Mouse (Mus musculus): Measurements from ENCODE around the gene Ecm2. TPM values are rescaled to one million over a fixed set of nuclear protein-coding genes. Genes with fewer than 3 reads are reported as not detected.

Ecm2 gene
- polyA plus RNA-seq, 1 experiment from 2014 or later: 1.9 TPM

- H3K4me1 ChIP-seq (ENCODE audit: control insufficient read depth, insufficient read depth, low read length): no peaks in the 10 kb centered on the region
- H3K36me3 ChIP-seq (ENCODE audit: control insufficient read depth, insufficient read depth, low read length): no peaks in the 10 kb centered on the region; the same call in 1 of the 2 replicates
- H3K27me3 ChIP-seq (ENCODE audit: control insufficient read depth, insufficient read depth, low read depth, low read length): no peaks in the 10 kb centered on the region
- H3K4me3 ChIP-seq (ENCODE audit: low read depth, low read length): no peak overlapping the region
- H3K9ac ChIP-seq (ENCODE audit: low read depth, low read length): no peak overlapping the region
- 84% methylated on average over 4 of the region's 4 CpGs for WGBS
- no peak for ATAC-seq
- no peaks in the 10 kb centered on the region for H3K9me3 ChIP-seq (replicated peaks; ENCODE audit: control insufficient read depth, low read length, poor library complexity, severe bottlenecking)
- H3K4me2 ChIP-seq (ENCODE audit: low read length): no peak overlapping the region
- H3K27ac ChIP-seq (ENCODE audit: low read length): no peak overlapping the region
Measured at GRCm38 (mm10) chr13:49470319-49470718, 34.3 kb upstream of the Ecm2 start.

- Histone ChIP-seq H3K27ac (ENCODE audit: low read length) (no peak overlapping the region), H3K4me1 (ENCODE audit: control insufficient read depth, insufficient read depth, low read length) (no peaks in the 10 kb centered on the region), H3K27me3 (ENCODE audit: control insufficient read depth, insufficient read depth, low read depth, low read length) (no peaks in the 10 kb centered on the region), H3K4me2 (ENCODE audit: low read length) (no peak overlapping the region), H3K4me3 (ENCODE audit: low read depth, low read length) (no peak overlapping the region), H3K9me3 (replicated peaks; ENCODE audit: control insufficient read depth, low read length, poor library complexity, severe bottlenecking) (no peaks in the 10 kb centered on the region), H3K9ac (ENCODE audit: low read depth, low read length) (no peak overlapping the region), H3K36me3 (ENCODE audit: control insufficient read depth, insufficient read depth, low read length) (no peaks in the 10 kb centered on the region)
- no peak for ATAC-seq
- 73% methylated on average over 4 of the region's 4 CpGs for WGBS
Measured at GRCm38 (mm10) chr13:49470806-49471205, 33.8 kb upstream of the Ecm2 start.

- 61% methylated on average over 4 of the region's 4 CpGs for WGBS
- no peaks in the 10 kb centered on the region for H3K4me1 ChIP-seq (ENCODE audit: control insufficient read depth, insufficient read depth, low read length)
- no peak for ATAC-seq
Measured at GRCm38 (mm10) chr13:49471981-49472675, 32.5 kb upstream of the Ecm2 start.

GRCm38 (mm10) chr13:49472676-49473005, 32.0 kb upstream of the Ecm2 start:
- Histone ChIP-seq H3K36me3 (ENCODE audit: control insufficient read depth, insufficient read depth, low read length) (no peaks in the 10 kb centered on the region), H3K4me2 (ENCODE audit: low read length) (no peak overlapping the region), H3K4me3 (ENCODE audit: low read depth, low read length) (no peak overlapping the region), H3K9me3 (replicated peaks; ENCODE audit: control insufficient read depth, low read length, poor library complexity, severe bottlenecking) (no peaks in the 10 kb centered on the region), H3K9ac (ENCODE audit: low read depth, low read length) (no peak overlapping the region), H3K27me3 (ENCODE audit: control insufficient read depth, insufficient read depth, low read depth, low read length) (no peaks in the 10 kb centered on the region), H3K4me1 (ENCODE audit: control insufficient read depth, insufficient read depth, low read length) (no peaks in the 10 kb centered on the region), H3K27ac (ENCODE audit: low read length) (no peak overlapping the region)
- no peak for ATAC-seq
- 97% methylated on average over 6 of the region's 6 CpGs for WGBS

More at GRCm38 (mm10) chr13:49471981-49472675, 32.5 kb upstream of the Ecm2 start:
- no peak overlapping the region for H3K4me3 ChIP-seq (ENCODE audit: low read depth, low read length)
- no peaks in the 10 kb centered on the region for H3K27me3 ChIP-seq (ENCODE audit: control insufficient read depth, insufficient read depth, low read depth, low read length)
- H3K4me2 ChIP-seq (ENCODE audit: low read length): no peak overlapping the region
- H3K9me3 ChIP-seq (replicated peaks; ENCODE audit: control insufficient read depth, low read length, poor library complexity, severe bottlenecking): no peaks in the 10 kb centered on the region
- H3K9ac ChIP-seq (ENCODE audit: low read depth, low read length): no peak overlapping the region
- no peaks in the 10 kb centered on the region for H3K36me3 ChIP-seq (ENCODE audit: control insufficient read depth, insufficient read depth, low read length)
- H3K27ac ChIP-seq (ENCODE audit: low read length): no peak overlapping the region

- ATAC-seq: no peak
- H3K27me3 ChIP-seq (ENCODE audit: control insufficient read depth, insufficient read depth, low read depth, low read length): no peaks in the 10 kb centered on the region
- H3K4me3 ChIP-seq (ENCODE audit: low read depth, low read length): no peak overlapping the region
- H3K9ac ChIP-seq (ENCODE audit: low read depth, low read length): no peak overlapping the region
- H3K9me3 ChIP-seq (replicated peaks; ENCODE audit: control insufficient read depth, low read length, poor library complexity, severe bottlenecking): no peaks in the 10 kb centered on the region
- 97% methylated on average over 3 of the region's 3 CpGs for WGBS
- H3K4me1 ChIP-seq (ENCODE audit: control insufficient read depth, insufficient read depth, low read length): no peaks in the 10 kb centered on the region
- H3K27ac ChIP-seq (ENCODE audit: low read length): no peak overlapping the region
- no peaks in the 10 kb centered on the region for H3K36me3 ChIP-seq (ENCODE audit: control insufficient read depth, insufficient read depth, low read length)
- H3K4me2 ChIP-seq (ENCODE audit: low read length): no peak overlapping the region
Measured at GRCm38 (mm10) chr13:49477887-49478286, 26.7 kb upstream of the Ecm2 start.

- no peak for ATAC-seq
- Histone ChIP-seq H3K4me3 (ENCODE audit: low read depth, low read length) (no peak overlapping the region), H3K36me3 (ENCODE audit: control insufficient read depth, insufficient read depth, low read length) (no peaks in the 10 kb centered on the region), H3K27me3 (ENCODE audit: control insufficient read depth, insufficient read depth, low read depth, low read length) (no peaks in the 10 kb centered on the region), H3K4me1 (ENCODE audit: control insufficient read depth, insufficient read depth, low read length) (no peaks in the 10 kb centered on the region), H3K9ac (ENCODE audit: low read depth, low read length) (no peak overlapping the region), H3K4me2 (ENCODE audit: low read length) (no peak overlapping the region), H3K27ac (ENCODE audit: low read length) (no peak overlapping the region), H3K9me3 (replicated peaks; ENCODE audit: control insufficient read depth, low read length, poor library complexity, severe bottlenecking) (no peaks in the 10 kb centered on the region)
- WGBS: 94% methylated on average over 6 of the region's 6 CpGs
Measured at GRCm38 (mm10) chr13:49478851-49479374, 25.7 kb upstream of the Ecm2 start.

- Histone ChIP-seq H3K4me3 (ENCODE audit: low read depth, low read length) (no peak overlapping the region), H3K4me2 (ENCODE audit: low read length) (no peak overlapping the region), H3K36me3 (ENCODE audit: control insufficient read depth, insufficient read depth, low read length) (no peaks in the 10 kb centered on the region), H3K27me3 (ENCODE audit: control insufficient read depth, insufficient read depth, low read depth, low read length) (no peaks in the 10 kb centered on the region), H3K27ac (ENCODE audit: low read length) (no peak overlapping the region), H3K4me1 (ENCODE audit: control insufficient read depth, insufficient read depth, low read length) (no peaks in the 10 kb centered on the region), H3K9me3 (replicated peaks; ENCODE audit: control insufficient read depth, low read length, poor library complexity, severe bottlenecking) (no peaks in the 10 kb centered on the region), H3K9ac (ENCODE audit: low read depth, low read length) (no peak overlapping the region)
- ATAC-seq: no peak
- WGBS: 87% methylated on average over 4 of the region's 4 CpGs
Measured at GRCm38 (mm10) chr13:49479399-49479798, 25.2 kb upstream of the Ecm2 start.

GRCm38 (mm10) chr13:49480057-49480456, 24.6 kb upstream of the Ecm2 start:
- no peaks in the 10 kb centered on the region for H3K4me1 ChIP-seq (ENCODE audit: control insufficient read depth, insufficient read depth, low read length)
- H3K4me2 ChIP-seq (ENCODE audit: low read length): no peak overlapping the region
- WGBS: 74% methylated on average over 2 of the region's 2 CpGs
- H3K36me3 ChIP-seq (ENCODE audit: control insufficient read depth, insufficient read depth, low read length): no peaks in the 10 kb centered on the region
- H3K9me3 ChIP-seq (replicated peaks; ENCODE audit: control insufficient read depth, low read length, poor library complexity, severe bottlenecking): no peaks in the 10 kb centered on the region
- ATAC-seq: no peak
- H3K9ac ChIP-seq (ENCODE audit: low read depth, low read length): no peak overlapping the region
- H3K27ac ChIP-seq (ENCODE audit: low read length): no peak overlapping the region
- H3K27me3 ChIP-seq (ENCODE audit: control insufficient read depth, insufficient read depth, low read depth, low read length): no peaks in the 10 kb centered on the region
- no peak overlapping the region for H3K4me3 ChIP-seq (ENCODE audit: low read depth, low read length)

- Histone ChIP-seq H3K4me2 (ENCODE audit: low read length) (no peak overlapping the region), H3K27ac (ENCODE audit: low read length) (no peak overlapping the region), H3K4me1 (ENCODE audit: control insufficient read depth, insufficient read depth, low read length) (no peaks in the 10 kb centered on the region), H3K36me3 (ENCODE audit: control insufficient read depth, insufficient read depth, low read length) (no peaks in the 10 kb centered on the region), H3K9ac (ENCODE audit: low read depth, low read length) (no peak overlapping the region), H3K4me3 (ENCODE audit: low read depth, low read length) (no peak overlapping the region), H3K27me3 (ENCODE audit: control insufficient read depth, insufficient read depth, low read depth, low read length) (no peaks in the 10 kb centered on the region), H3K9me3 (replicated peaks; ENCODE audit: control insufficient read depth, low read length, poor library complexity, severe bottlenecking) (no peaks in the 10 kb centered on the region)
- ATAC-seq: no peak
- WGBS: 61% methylated on average over 5 of the region's 5 CpGs
Measured at GRCm38 (mm10) chr13:49480551-49480950, 24.1 kb upstream of the Ecm2 start.
